Mouse (Mus musculus) spleen, postnatal 14 days (tissue): ENCODE measurements around the gene Zhx3.

Source experiments
- DNase-seq, 2 experiments: peaks; one replicate each; pipeline ENCODE4 v3.0.0; 2021 to 2022; ENCODE audit warnings: low spot score in 2 of 2

The Zhx3 gene

DNA sequence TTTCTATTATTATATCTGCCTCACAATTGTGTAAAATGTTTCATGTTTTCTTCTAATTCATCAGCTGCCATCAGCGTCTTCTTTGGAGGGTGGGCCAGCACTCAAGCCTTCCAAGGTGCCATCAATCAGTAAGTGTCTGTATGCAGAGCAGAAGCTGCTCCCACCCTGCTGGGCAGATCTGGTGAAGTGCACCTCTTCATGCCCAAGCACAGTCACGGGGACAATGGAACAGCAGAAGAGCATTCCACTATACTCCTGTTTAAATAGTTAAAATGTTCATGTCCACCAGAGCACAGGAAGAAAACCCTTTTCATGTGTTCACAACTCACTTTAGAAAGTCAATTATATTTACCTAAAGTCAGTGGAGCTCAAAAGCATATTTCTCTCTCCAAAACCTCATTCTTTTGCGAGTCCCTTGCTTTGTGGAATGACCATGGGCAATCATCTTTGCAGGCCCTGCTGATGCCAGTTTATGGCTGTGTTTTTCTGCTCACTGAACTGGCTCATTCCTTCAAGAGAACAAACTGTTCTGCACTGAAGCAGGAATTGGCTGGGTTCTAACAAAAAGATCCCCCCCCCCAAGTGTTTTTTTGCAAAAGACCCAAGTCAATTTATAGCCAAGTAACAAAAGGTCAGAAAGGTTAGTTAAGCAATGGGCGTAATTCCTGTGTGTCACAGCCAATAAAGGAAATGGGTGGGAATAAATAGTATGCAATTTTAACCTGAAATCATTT, 67.8 kb downstream of the Zhx3 start:
- no peak for DNase-seq

DNA sequence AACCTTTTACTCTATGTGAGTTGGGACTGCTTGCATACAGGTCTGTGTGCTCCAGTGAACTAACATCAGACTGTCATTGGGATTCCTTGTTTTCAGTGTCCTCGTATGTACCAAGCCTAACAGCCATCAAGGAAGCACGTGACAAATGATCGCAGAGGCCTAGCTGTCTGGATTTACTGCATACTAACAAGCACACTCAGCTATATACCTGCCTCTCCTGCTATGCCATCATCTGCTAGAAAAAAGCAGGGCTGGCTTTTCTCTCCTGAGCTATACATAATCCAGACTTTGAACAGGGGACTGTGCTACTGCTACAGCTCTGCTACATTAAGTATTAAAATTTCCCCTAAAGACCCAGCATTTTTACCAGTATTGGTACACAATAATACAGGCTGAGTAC, 70.5 kb downstream of the Zhx3 start:
- no peak for DNase-seq

DNA sequence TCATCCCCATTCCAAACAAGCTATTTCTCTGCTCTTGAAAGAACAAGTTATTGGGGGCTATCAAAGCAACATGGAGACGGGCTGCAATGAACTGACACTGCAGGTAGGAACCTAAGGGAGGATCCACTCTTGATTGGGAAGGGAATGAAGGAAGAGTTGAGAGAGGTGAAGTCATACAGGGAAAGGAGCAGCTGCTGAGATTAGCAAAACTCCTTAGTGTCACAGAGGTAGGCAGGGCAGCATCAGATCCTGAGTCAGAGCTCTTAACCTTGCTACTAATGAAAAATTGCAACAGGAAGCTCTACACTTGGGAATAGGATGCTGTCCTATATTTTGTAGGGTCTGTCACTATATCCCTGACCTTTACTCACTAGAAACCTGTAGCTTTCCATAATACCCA, 71.8 kb downstream of the Zhx3 start:
- DNase-seq, result no peak

DNA sequence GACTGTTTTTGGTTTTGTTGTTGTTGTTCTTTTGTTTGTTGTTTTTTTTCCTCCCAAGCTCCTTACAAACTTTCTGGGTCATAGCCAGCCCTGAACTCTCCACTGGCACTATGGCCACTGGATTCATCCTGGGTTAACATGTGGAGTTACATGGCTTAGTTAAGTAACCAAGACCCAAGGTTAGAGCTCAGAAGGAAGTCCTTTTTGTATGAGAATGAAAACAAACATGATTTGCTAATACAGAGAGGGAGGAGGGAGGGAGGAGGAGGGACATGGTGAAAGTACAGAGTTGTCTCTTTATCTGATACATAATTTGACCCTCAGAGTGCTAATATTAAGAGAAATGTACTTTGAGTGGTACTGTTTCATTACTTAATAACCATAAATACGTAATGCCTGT, 74.6 kb downstream of the Zhx3 start:
- no peak for DNase-seq

DNA sequence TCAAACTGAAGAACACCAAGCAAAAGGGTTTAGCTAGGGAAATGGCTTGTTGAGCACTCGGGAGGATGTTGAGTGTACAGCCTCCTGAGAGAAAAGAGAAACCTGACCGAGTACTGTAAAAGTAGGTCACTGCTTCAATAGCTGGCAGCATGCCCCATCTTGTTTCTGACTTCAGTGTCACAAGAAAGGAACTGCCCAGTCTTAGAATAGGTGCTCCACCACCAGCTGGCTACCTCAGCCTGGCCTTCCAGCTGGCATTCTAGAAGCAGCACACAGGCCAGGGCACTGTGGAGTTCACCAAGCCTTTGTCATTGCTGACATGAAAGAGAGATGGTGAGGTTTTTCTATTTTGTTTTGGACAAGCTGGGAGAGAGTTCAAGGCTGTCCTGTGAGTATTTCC, 75.8 kb downstream of the Zhx3 start:
- no peak for DNase-seq

DNA sequence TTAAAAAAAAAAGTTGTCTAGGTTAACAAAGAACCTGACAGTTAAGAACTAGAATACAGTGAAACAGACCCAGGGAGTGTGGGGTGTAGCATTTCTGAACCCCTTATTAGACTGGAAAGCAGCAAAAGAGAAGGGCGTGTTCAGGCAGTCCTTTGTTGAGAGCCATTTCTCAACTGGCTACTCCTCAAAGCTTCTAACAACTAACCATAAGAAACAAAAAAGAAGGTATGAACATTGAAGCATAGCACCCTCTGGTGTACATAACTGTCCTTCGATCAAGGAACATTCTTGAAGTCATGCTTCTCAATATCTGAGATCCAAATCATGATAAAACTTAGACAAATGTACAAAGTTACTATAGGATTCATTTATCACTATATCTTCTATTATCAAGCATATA, 79.7 kb downstream of the Zhx3 start:
- no peak for DNase-seq

DNA sequence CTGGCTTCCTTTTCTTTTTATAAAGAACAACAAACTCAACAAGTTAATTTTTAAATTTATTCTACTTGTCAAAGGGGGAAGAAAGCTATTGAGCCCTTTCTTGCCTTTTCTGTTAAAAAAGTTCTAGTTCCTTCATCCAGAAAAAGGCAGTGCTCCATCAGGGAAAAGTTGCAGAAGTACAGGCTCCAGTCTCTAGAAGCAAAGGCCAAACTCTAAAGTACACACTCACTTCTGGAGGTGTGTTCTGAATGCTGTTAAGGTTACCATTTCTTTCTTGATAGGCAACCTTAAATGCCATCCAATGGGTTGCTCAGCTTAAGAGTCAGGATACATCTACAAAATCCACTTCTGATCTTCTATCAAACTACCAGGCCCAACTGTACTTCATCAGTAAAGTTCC, 83.1 kb downstream of the Zhx3 start:
- DNase-seq, result no peak

- no peak for DNase-seq
Observed at GRCm38 (mm10) chr2:160789046-160789445, 83.8 kb downstream of the Zhx3 start.

DNA sequence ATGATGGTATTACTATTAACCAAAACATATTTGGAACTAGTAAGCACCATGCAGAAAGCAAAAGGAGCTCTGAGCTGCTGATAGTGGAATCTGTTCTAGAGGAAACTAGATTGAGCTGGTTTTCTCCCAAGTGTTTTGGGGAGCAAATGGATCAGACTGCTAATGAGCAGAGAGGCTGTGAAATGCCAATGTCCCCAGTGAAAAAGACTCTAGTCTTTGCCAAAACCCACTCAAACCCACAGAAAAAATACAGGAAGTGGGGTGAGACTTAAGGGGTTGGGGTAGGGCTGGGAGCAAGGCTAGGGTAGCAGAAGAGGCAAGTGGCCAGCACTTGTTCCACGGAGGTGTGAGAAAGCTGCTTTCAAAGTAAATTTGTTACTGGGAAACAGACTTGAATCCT, 86.5 kb downstream of the Zhx3 start:
- no peak for DNase-seq

DNA sequence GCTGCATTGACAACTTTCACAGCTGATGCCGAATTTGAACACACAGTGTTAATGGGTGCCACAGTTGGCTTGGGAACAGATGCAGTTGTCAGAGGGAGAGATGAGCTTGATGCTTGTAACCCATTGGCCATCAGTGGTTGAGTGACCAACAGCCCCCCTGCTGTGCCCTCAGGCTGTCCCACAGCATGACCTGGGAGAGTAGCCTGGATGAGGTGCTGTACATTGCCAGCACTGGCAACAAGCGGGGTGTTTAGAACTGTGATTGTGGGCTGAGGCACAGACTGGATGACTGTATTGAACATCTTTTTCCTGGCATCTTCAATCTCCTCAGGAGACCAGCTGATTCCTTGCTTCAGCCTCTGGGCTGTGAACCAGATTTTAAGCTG, 92.0 kb downstream of the Zhx3 start:
- no peak for DNase-seq

DNA sequence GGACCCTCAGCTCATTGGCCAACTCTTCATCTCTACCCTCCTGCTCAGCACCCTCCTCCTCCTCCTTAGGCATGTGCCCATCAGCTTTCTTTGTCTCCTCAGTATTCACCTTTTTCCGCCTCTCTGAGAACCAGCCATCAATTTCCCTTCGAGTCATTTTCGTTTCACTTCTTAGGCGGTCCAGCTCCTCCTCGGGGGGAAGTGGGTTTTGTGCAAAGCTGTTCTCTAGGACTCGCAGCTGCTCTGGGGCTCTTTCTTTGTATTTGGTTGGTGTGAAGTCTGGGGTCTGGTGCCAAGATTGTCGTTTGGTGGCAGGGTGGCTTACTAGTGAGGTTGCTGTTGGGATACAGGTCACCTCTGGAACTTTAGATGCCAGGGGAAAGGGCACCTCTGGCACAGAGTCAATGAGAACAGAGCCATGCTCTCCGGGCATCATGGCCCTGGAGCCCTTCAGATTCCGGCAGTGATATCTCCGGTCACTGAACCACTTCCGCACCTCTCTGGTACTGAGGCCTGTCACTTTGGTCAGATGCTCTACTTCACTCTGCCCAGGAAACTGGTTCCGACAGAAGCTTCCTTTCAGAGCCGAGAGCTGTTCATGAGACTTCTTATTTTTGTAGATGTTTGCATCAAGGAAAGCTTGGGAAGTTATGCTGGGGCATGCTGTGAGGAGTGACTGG, 92.5 kb downstream of the Zhx3 start:
- DNase-seq, result no peak

GRCm38 (mm10) chr2:160778034-160778433, 94.8 kb downstream of the Zhx3 start:
- DNase-seq, result no peak

- no peak for DNase-seq
Observed at GRCm38 (mm10) chr2:160771325-160772276, 101.2 kb downstream of the Zhx3 start.

GRCm38 (mm10) chr2:160770871-160771270, 101.9 kb downstream of the Zhx3 start:
- DNase-seq, result no peak

- DNase-seq, result no peak
Observed at GRCm38 (mm10) chr2:160770409-160770808, 102.4 kb downstream of the Zhx3 start.

GRCm38 (mm10) chr2:160768997-160769396, 103.8 kb downstream of the Zhx3 start:
- no peak for DNase-seq

- DNase-seq, result no peak
Observed at GRCm38 (mm10) chr2:160768097-160768695, 104.6 kb downstream of the Zhx3 start.

DNA sequence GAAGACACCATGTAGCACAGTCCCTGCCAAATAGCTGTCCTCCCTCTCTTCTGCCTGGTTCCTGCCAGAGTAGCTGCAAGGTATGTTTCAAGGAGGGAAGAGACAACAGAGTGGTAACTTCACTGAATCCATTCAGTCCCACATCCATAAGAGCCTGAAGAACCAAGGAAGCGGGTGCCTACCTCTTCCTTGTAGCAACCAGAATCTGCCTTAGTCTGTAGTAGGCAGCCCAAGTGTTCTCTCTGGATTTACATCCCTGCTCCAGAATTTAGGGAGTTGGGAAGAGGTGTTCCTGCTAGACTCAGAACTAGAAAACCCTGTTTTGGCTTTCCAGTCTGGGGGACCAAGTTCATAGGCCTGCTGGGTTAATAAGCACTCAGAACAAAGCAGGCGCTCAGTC, 105.6 kb downstream of the Zhx3 start:
- no peak for DNase-seq

DNA sequence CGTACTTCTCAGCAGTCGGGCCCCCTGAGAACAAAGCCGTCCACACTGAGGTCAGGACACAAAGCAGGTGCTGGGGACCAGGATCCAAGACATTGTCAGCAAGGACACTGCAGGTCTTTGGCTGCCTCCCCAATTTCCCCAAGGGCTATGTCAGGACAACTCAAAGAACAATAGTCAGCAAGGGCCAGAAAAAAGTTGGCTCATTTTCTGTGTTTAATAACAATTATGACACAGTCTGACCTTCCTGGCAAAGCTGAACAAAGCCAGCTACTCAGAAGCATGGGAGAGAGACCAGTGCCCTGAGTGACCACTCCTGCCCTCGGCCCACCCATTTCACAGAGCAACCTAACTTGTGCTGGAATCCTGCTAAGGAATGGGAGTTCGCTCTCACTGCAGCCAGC, 106.4 kb downstream of the Zhx3 start:
- DNase-seq, result peak in 1 of 2 experiments; percentile 1

DNA sequence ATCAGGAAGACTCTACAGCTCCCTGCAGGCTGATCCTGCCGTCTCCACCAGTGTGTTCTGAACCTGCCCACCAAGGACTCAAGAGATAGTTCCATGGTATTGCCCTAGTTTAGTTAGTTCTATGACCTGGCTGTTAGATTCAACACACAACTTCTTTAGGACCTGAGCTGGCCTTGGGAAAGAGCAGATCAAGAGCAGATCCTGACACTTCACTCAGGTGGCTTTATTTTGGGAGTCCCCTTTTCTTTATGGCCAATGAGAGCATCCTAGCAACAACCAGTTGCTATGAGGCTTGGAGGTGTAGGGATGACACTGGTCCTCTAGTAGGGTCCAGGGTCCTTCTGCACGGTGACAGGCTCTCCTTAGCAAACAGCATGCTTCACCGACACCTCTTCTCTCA, 107.7 kb downstream of the Zhx3 start:
- peak in 1 of 2 experiments; percentile 2 for DNase-seq

DNA sequence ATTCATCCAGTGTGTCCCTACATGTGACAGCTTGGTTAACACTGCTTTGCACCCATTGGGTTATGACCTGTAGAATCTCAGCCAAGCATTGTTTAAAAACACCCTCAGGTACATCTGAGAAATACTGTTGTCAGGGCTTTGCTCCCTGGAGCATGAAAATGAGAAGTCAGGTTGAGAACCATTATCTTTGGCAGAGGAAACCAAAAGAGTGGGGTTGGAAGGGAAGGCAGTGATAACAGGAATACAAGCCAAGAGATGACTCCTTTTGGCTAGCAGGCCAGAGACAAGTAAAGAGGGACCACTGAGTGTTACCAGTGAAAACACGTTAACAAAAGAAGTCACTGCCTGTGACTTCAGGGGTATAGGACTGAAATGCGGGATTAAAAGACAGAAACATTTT, 108.4 kb downstream of the Zhx3 start:
- no peak for DNase-seq

DNA sequence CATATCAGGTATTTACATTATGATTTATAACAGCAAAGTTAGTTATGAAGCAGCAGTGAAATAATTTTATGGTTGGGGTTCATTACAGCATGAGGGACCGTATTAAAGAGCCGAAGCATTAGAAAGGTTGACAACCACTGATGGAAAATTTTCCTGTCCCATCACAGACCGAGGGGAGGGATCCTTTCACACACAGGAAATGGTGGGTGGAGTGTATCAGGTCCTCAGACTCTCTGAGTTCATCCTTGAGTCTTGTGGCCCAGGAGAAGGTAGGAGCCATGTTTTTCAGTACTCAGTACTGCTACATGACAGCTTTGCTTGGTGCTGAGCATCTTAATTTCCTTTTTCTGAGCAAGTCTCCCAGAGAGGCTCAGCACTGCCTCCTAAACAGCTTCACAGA, 109.0 kb downstream of the Zhx3 start:
- DNase-seq, result no peak
